Mouse (Mus musculus): ENCODE data around the gene Rnf41. TPM values are rescaled to one million over a fixed set of nuclear protein-coding genes. Genes with fewer than 3 reads are reported as not detected.

Rnf41 gene
- polyA plus RNA-seq, 1 experiment from 2014 or later: 44.2 TPM

DNA sequence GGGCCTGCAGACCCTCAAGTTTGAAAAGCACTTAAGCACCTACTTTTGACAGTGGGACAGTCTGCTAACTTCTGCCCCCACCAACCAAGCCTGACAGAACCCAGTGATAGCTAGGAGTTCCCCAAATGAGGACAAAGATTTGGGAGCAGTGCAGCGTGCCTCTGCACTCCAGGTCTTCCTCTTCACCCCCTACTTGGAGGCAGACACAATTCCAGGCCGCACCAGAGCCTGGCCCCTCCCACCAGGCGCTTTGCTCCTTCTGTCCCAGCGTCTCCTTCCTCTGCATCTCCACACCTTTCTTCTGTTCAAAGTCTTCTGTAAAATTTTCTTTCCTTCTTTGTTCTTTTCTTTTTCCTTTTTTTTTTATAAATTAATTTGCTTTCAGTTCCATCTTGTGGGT lies 78.3 kb downstream of the Rnf41 start:
- WGBS: 65% methylated on average over 4 of the region's 4 CpGs
- Histone ChIP-seq H3K27me3 (ENCODE audit: control insufficient read depth, insufficient read depth, low read length) (no peaks in the 10 kb centered on the region), H3K36me3 (ENCODE audit: control insufficient read depth, insufficient read depth, low read length) (peaks cover 17% of the 10 kb centered on the region; the same call in 1 of the 2 replicates), H3K4me2 (replicated peaks; ENCODE audit: low read depth, low read length) (no peak overlapping the region), H3K9me3 (ENCODE audit: control insufficient read depth, low read length) (no peaks in the 10 kb centered on the region), H3K4me1 (replicated peaks; ENCODE audit: control insufficient read depth, insufficient read depth, low read length) (peaks cover 9% of the 10 kb centered on the region), H3K27ac (ENCODE audit: low read depth, low read length) (no peak overlapping the region), H3K9ac (ENCODE audit: low read depth, low read length) (no peak overlapping the region), H3K4me3 (ENCODE audit: low read depth, low read length) (0 out of 2 replicates have a peak overlapping the region, but pooled peaks have one; percentile 2)
- DNase-seq (ENCODE audit: low spot score) (no peak), ATAC-seq (ENCODE audit: low FRiP score) (no peak)

DNA sequence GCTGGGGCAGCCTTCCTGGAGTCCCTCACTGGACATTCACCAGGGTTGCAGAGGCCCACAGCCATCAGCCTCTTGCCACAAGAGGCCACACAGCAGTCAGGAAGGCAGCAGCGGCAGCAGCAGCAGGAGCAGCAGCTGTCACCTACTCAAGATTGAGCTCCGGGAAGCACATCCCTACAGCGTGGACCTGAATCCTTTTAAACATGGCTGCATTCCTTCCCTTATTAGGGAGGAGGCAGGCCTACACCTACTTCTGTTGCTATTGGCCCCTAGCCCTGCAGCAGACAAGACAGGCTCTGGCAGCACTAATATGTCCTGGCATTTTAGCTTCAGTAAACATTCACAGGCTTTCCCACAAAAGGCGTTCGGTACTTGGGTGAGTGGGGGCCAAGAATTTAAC lies 78.8 kb downstream of the Rnf41 start:
- Histone ChIP-seq H3K9ac (ENCODE audit: low read depth, low read length) (no peak overlapping the region), H3K4me2 (replicated peaks; ENCODE audit: low read depth, low read length) (no peak overlapping the region), H3K4me1 (replicated peaks; ENCODE audit: control insufficient read depth, insufficient read depth, low read length) (peaks cover 11% of the 10 kb centered on the region), H3K9me3 (ENCODE audit: control insufficient read depth, low read length) (no peaks in the 10 kb centered on the region), H3K27me3 (ENCODE audit: control insufficient read depth, insufficient read depth, low read length) (no peaks in the 10 kb centered on the region), H3K27ac (ENCODE audit: low read depth, low read length) (peak overlapping the region; percentile 19; the same call in 1 of the 2 replicates), H3K4me3 (ENCODE audit: low read depth, low read length) (0 out of 2 replicates have a peak overlapping the region, but pooled peaks have one; percentile 2), H3K36me3 (ENCODE audit: control insufficient read depth, insufficient read depth, low read length) (peaks cover 17% of the 10 kb centered on the region; the same call in 1 of the 2 replicates)
- whole genome bisulfite sequencing: 72% methylated on average over 5 of the region's 5 CpGs
- DNase-seq (ENCODE audit: low spot score): no peak
- ATAC-seq (ENCODE audit: low FRiP score): no peak

DNA sequence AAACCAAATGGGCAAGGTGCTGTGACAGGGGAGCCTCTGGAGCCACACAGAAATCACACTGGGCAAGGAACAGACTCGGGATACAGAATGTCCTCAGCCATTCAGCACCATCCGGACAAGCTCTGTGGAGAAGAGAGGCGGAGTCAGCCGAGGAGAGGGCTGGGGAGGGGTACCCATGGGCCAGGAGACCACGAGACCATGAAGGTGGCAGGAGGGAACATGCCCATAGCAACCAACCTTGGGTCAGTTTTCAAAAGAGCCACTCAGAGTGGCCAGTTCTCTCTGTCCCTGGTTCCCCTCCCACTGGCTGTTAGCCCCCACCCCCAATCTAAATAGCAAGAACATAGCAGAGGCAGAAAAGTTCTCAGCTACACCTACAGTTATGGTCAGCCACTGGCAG lies 79.5 kb downstream of the Rnf41 start:
- Histone ChIP-seq H3K4me2 (replicated peaks; ENCODE audit: low read depth, low read length) (no peak overlapping the region; the same call in 1 of the 2 replicates), H3K27ac (ENCODE audit: low read depth, low read length) (no peak overlapping the region)

More for the DNA sequence above, 79.5 kb downstream of the Rnf41 start:
- Histone ChIP-seq H3K9me3 (ENCODE audit: control insufficient read depth, low read length) (no peaks in the 10 kb centered on the region), H3K36me3 (ENCODE audit: control insufficient read depth, insufficient read depth, low read length) (peaks cover 12% of the 10 kb centered on the region; the same call in 1 of the 2 replicates), H3K4me3 (ENCODE audit: low read depth, low read length) (no peak overlapping the region), H3K27me3 (ENCODE audit: control insufficient read depth, insufficient read depth, low read length) (no peaks in the 10 kb centered on the region), H3K4me1 (replicated peaks; ENCODE audit: control insufficient read depth, insufficient read depth, low read length) (peaks cover 11% of the 10 kb centered on the region), H3K9ac (ENCODE audit: low read depth, low read length) (no peak overlapping the region)
- WGBS: 59% methylated on average over 4 of the region's 5 CpGs
- DNase-seq (ENCODE audit: low spot score): no peak
- no peak for ATAC-seq (ENCODE audit: low FRiP score)

Other genes with a start within 250 kb of the Rnf41 start
- gene Rbms2, start 231.4 kb upstream of the Rnf41 start, polyA plus RNA-seq (2014; fragmentation: Nextera tagmentation; extraction: Ambion mirVana): 18.9 and 19.5 TPM in 2 replicates
- 1.3 and 1.5 TPM in 2 replicates for gene Gls2, start 217.2 kb upstream of the Rnf41 start, polyA plus RNA-seq (2014; fragmentation: Nextera tagmentation; extraction: Ambion mirVana)
- gene Spryd4, start 199.8 kb upstream of the Rnf41 start, polyA plus RNA-seq (2014; fragmentation: Nextera tagmentation; extraction: Ambion mirVana): 25.2 and 31.1 TPM in 2 replicates
- 0.11 TPM in 1 of 2 replicates, not detected in the other for gene Mip, start 185.8 kb upstream of the Rnf41 start, polyA plus RNA-seq (2014; fragmentation: Nextera tagmentation; extraction: Ambion mirVana)
- 43.1 and 43.8 TPM in 2 replicates for gene Timeless, start 179.6 kb upstream of the Rnf41 start, polyA plus RNA-seq (2014; fragmentation: Nextera tagmentation; extraction: Ambion mirVana)
- gene Apon, start 157.6 kb upstream of the Rnf41 start, polyA plus RNA-seq (2014; fragmentation: Nextera tagmentation; extraction: Ambion mirVana): 0.17 and 0.36 TPM in 2 replicates
- gene Apof, start 143.0 kb upstream of the Rnf41 start, polyA plus RNA-seq (2014; fragmentation: Nextera tagmentation; extraction: Ambion mirVana): not detected in 2 replicates
- gene Stat2, start 141.1 kb upstream of the Rnf41 start, polyA plus RNA-seq (2014; fragmentation: Nextera tagmentation; extraction: Ambion mirVana): 15.4 and 17.3 TPM in 2 replicates
- gene Il23a, start 112.9 kb upstream of the Rnf41 start, polyA plus RNA-seq (2014; fragmentation: Nextera tagmentation; extraction: Ambion mirVana): 0.28 TPM in 1 of 2 replicates, not detected in the other
- gene Pan2, start 108.3 kb upstream of the Rnf41 start, polyA plus RNA-seq (2014; fragmentation: Nextera tagmentation; extraction: Ambion mirVana): 30.5 and 31.2 TPM in 2 replicates
- gene Cnpy2, start 89.2 kb upstream of the Rnf41 start, polyA plus RNA-seq (2014; fragmentation: Nextera tagmentation; extraction: Ambion mirVana): 229 and 245 TPM in 2 replicates
- 242 and 254 TPM in 2 replicates for gene Cs, start 73.9 kb upstream of the Rnf41 start, polyA plus RNA-seq (2014; fragmentation: Nextera tagmentation; extraction: Ambion mirVana)
- 23.8 and 24.5 TPM in 2 replicates for gene Coq10a, start 42.7 kb upstream of the Rnf41 start, polyA plus RNA-seq (2014; fragmentation: Nextera tagmentation; extraction: Ambion mirVana)
- 9.5 and 12.3 TPM in 2 replicates for gene Ankrd52, start 34.5 kb upstream of the Rnf41 start, polyA plus RNA-seq (2014; fragmentation: Nextera tagmentation; extraction: Ambion mirVana)
- gene Slc39a5, start 10.4 kb upstream of the Rnf41 start, polyA plus RNA-seq (2014; fragmentation: Nextera tagmentation; extraction: Ambion mirVana): not detected in 2 replicates
- 125 and 130 TPM in 2 replicates for gene Nabp2, start 165 bp upstream of the Rnf41 start, polyA plus RNA-seq (2014; fragmentation: Nextera tagmentation; extraction: Ambion mirVana)
- 126 and 170 TPM in 2 replicates for gene Smarcc2, start 47.6 kb downstream of the Rnf41 start, polyA plus RNA-seq (2014; fragmentation: Nextera tagmentation; extraction: Ambion mirVana)
- 742 and 751 TPM in 2 replicates for gene Myl6, start 82.5 kb downstream of the Rnf41 start, polyA plus RNA-seq (2014; fragmentation: Nextera tagmentation; extraction: Ambion mirVana)
- 3.3 and 4.2 TPM in 2 replicates for gene Myl6b, start 87.0 kb downstream of the Rnf41 start, polyA plus RNA-seq (2014; fragmentation: Nextera tagmentation; extraction: Ambion mirVana)
- 12.6 and 15.7 TPM in 2 replicates for gene Esyt1, start 114.2 kb downstream of the Rnf41 start, polyA plus RNA-seq (2014; fragmentation: Nextera tagmentation; extraction: Ambion mirVana)
- 14.1 and 15.0 TPM in 2 replicates for gene Zc3h10, start 136.1 kb downstream of the Rnf41 start, polyA plus RNA-seq (2014; fragmentation: Nextera tagmentation; extraction: Ambion mirVana)
- 2,785 and 2,836 TPM in 2 replicates for gene Rpl41, start 137.6 kb downstream of the Rnf41 start, polyA plus RNA-seq (2014; fragmentation: Nextera tagmentation; extraction: Ambion mirVana)
- 220 and 243 TPM in 2 replicates for gene Pa2g4, start 154.3 kb downstream of the Rnf41 start, polyA plus RNA-seq (2014; fragmentation: Nextera tagmentation; extraction: Ambion mirVana)
- 4.6 and 7.0 TPM in 2 replicates for gene Erbb3, start 178.0 kb downstream of the Rnf41 start, polyA plus RNA-seq (2014; fragmentation: Nextera tagmentation; extraction: Ambion mirVana)
- 596 and 615 TPM in 2 replicates for gene Rps26, start 215.1 kb downstream of the Rnf41 start, polyA plus RNA-seq (2014; fragmentation: Nextera tagmentation; extraction: Ambion mirVana)
- 4.3 and 4.9 TPM in 2 replicates for gene Ikzf4, start 234.3 kb downstream of the Rnf41 start, polyA plus RNA-seq (2014; fragmentation: Nextera tagmentation; extraction: Ambion mirVana)

All from hindbrain, embryonic 11.5 days (tissue).